Mouse (Mus musculus): ENCODE data around the gene Mctp2.
A peak's percentile ranks its signal among the peaks of the same experiment; 100 is the strongest.

Gene Mctp2

GRCm38 (mm10) chr7:72165726-72166701 lies 140.4 kb downstream of the Mctp2 start:
- no peak for DNase-seq (ENCODE audit: low read depth, low spot score)

- DNase-seq (ENCODE audit: low read depth, low spot score): no peak
Observed at GRCm38 (mm10) chr7:72162256-72162655, 144.2 kb downstream of the Mctp2 start.

- no peak for DNase-seq (ENCODE audit: low read depth, low spot score)
Observed at GRCm38 (mm10) chr7:72159513-72160063, 146.8 kb downstream of the Mctp2 start.

- no peak for DNase-seq (ENCODE audit: low read depth, low spot score)
Observed at GRCm38 (mm10) chr7:72150799-72151708, 155.4 kb downstream of the Mctp2 start.

GRCm38 (mm10) chr7:72149073-72149472 lies 157.3 kb downstream of the Mctp2 start:
- DNase-seq (ENCODE audit: low read depth, low spot score): peak; percentile 58

GRCm38 (mm10) chr7:72146849-72147248 lies 159.6 kb downstream of the Mctp2 start:
- DNase-seq (ENCODE audit: low read depth, low spot score): no peak

GRCm38 (mm10) chr7:72145726-72146520 lies 160.5 kb downstream of the Mctp2 start:
- DNase-seq (ENCODE audit: low read depth, low spot score): no peak

- peak; percentile 43 for DNase-seq (ENCODE audit: low read depth, low spot score)
Observed at GRCm38 (mm10) chr7:72138701-72139100, 167.7 kb downstream of the Mctp2 start.

- DNase-seq (ENCODE audit: low read depth, low spot score): no peak
Observed at GRCm38 (mm10) chr7:72120986-72121385, 185.4 kb downstream of the Mctp2 start.

- peak; percentile 12 for DNase-seq (ENCODE audit: low read depth, low spot score)
Observed at GRCm38 (mm10) chr7:72119713-72120112, 186.7 kb downstream of the Mctp2 start.

GRCm38 (mm10) chr7:72117376-72118077 lies 188.9 kb downstream of the Mctp2 start:
- no peak for DNase-seq (ENCODE audit: low read depth, low spot score)

- DNase-seq (ENCODE audit: low read depth, low spot score): no peak
Observed at GRCm38 (mm10) chr7:72115073-72115472, 191.3 kb downstream of the Mctp2 start.

GRCm38 (mm10) chr7:72110578-72110977 lies 195.8 kb downstream of the Mctp2 start:
- DNase-seq (ENCODE audit: low read depth, low spot score): peak; percentile 33

GRCm38 (mm10) chr7:72108639-72109399 lies 197.6 kb downstream of the Mctp2 start:
- DNase-seq (ENCODE audit: low read depth, low spot score): no peak

GRCm38 (mm10) chr7:72104170-72104569 lies 202.2 kb downstream of the Mctp2 start:
- no peak for DNase-seq (ENCODE audit: low read depth, low spot score)

GRCm38 (mm10) chr7:72103654-72104053 lies 202.8 kb downstream of the Mctp2 start:
- no peak for DNase-seq (ENCODE audit: low read depth, low spot score)

- no peak for DNase-seq (ENCODE audit: low read depth, low spot score)
Observed at GRCm38 (mm10) chr7:72100683-72101082, 205.7 kb downstream of the Mctp2 start.

GRCm38 (mm10) chr7:72098603-72099002 lies 207.8 kb downstream of the Mctp2 start:
- DNase-seq (ENCODE audit: low read depth, low spot score): no peak

- DNase-seq (ENCODE audit: low read depth, low spot score): no peak
Observed at GRCm38 (mm10) chr7:72096973-72097372, 209.4 kb downstream of the Mctp2 start.

- no peak for DNase-seq (ENCODE audit: low read depth, low spot score)
Observed at GRCm38 (mm10) chr7:72096433-72096832, 210.0 kb downstream of the Mctp2 start.

Data from brain, adult 2 months (tissue).